Mouse (Mus musculus): ENCODE results near the gene Tppp.
"Not testable (repeated sequence)": the region's sequence is repeated elsewhere in the genome, so short reads cannot be mapped to it uniquely, and the experiment has no call there.

Gene Tppp

GRCm38 (mm10) chr13:74025151-74026081 is 16.2 kb downstream of the Tppp start:
- DNase-seq, result peak; percentile 35 to 67

DNA sequence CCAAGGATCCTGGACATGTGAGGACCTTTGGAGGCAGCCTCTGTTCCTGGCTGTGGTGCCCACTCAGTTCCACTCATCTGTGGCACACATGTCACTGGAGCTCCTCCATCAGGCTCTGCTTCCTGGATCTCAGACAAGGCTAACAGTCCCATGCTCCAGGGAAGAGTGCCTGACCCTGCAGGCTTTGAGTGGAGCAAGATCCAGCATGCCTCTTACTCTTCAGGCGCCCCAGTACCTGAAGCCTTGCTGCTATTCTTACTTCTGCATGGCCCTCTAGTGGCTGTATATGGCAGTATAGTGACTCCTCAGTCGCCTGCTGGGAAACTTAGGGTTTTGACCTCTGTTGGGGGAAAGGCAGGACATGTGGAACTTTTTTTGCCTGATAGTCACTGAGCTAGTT is 17.0 kb downstream of the Tppp start:
- peak; percentile 55 to 67 for DNase-seq

DNA sequence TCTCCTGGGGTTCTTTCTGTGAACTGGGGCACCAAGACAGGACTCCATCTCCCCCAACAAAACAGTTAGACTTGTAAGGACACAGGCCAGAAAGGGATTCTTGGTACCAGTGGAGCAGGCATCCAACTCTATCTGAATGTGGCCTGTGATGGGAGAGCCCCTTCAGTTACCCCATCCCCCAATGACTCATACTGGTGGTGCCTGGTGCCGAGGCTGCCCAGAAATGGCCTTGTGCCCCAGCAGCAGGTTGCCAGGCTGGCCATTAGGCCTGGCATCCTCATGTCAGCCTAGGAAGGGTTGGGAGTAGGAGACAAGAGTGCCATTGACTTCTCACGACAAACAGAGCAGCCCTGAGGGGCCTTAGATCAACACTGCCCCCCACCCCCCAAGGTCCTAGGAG is 18.9 kb downstream of the Tppp start:
- no peak for DNase-seq

DNA sequence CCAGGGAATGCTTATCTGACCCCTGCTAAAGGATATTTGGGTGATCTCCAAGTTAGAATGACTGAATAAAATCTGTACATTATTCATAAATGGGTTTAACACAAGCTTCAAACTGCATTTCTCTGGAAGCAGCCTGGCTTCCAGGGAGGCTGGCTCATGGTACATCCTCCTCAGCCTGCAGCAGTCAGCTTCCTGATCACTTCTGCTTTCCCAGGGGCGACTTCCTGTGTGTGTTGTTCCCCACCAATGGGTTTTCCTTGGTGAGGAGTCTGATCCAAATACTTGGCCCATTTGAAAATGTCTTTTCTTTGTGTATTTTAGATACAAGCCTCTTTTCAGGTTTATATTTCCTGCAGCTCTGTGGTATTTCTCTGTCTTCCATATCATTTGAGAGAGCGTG is 19.8 kb downstream of the Tppp start:
- DNase-seq, result no peak

- no peak for DNase-seq
Measured at GRCm38 (mm10) chr13:74030691-74031090, 21.5 kb downstream of the Tppp start.

- no peak for DNase-seq
Measured at GRCm38 (mm10) chr13:74031133-74031532, 21.9 kb downstream of the Tppp start.

- DNase-seq, result no peak
Measured at GRCm38 (mm10) chr13:74034756-74035155, 25.5 kb downstream of the Tppp start.

DNA sequence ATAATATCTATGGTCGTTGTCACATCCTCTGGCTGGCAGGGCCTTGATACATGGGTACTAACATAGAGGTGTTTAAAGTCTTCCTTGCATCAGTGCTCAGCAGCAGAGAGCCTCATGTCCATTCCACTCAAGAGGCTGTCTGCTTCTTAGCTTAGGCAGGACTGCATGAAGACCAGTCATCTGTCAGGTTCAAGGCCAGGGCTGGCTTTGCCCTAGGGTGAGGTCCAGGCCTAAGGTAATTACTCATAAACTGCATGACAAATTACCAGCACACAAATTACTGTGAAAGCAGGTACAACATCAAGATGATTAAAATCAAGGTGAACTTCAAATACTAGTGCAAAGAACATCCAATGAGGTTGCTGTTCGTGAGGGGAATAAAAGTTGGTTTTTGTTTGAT is 26.6 kb downstream of the Tppp start:
- DNase-seq, result no peak

DNA sequence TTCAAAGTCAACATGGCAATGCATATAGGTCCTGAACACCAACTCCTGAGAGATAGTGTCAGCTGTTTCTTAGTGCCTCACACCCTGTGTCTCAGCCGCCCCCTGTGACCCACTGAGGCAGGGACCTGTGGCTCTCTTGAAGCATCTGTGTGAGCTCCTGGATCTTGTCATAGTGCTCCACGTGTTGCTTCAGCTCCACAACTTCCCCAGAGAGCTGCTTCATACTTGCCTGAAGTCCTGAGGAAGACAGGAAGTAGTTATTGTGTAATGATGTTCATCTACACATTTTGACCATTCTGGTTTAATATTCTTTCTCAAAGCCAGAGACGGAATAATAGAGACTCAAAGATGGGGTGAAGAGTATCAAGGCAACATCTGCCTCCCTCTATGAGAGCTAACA is 30.7 kb downstream of the Tppp start:
- DNase-seq, result no peak

DNA sequence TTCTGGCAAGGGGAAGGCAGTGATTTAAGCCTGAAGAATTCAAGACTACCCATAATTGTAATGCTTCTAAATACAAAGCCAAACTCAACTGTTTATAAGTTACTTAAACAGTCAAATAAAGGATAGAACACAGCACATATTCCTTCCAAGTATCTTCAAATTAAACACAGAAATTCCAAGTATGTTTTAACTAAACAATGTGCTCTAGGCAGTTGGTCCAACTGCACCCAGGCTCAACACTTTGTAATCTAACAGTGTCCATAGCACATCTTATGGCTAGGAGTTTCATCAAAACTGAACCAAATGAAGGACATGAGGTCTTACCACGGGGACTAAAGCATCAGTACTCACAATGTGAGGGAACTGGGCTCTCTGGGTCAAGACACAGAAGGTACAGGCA is 47.0 kb downstream of the Tppp start:
- DNase-seq, result no peak

- no peak for DNase-seq
Measured at GRCm38 (mm10) chr13:74058081-74058480, 48.9 kb downstream of the Tppp start.

GRCm38 (mm10) chr13:74061613-74062377 is 52.6 kb downstream of the Tppp start, which contains the start of gene Cep72:
Gene Cep72 (minus strand): TSS chr13:74062299.
- DNase-seq, result peak; percentile 93 to 95

DNA sequence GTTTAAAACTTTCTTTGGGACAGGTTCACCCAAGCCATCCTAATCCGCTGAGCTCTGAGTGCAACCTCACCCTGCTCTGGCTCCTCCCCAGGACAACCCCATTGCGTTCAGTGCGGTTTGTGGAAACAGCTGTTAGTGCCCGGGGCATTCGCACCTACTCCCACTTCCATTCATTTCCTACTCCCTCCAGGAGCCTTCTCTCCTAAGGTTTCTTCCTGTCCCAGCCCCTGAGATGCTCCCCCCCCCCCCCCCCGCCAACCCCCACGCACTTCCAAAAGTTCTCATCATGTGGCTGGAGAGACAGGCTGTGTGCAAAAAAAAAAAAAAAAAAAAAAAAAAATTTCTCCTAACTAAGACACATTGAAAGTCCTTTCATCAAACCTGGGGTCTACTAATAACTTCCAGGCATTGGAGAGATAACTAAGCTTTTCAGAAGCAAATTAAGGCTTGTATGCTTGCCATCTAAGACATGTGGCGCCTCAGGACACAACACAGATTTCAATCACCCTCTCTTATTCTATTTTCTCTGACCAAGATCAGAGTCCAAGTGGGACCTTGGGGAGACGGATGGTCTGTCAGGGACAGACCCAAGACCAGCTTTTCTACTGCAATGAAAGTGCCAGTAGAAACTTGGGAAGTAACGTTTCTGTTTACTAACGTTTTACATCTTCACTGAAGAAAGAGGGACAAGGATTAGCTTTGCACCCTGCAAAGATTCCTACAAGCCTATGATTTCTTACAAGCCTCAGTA is 53.3 kb downstream of the Tppp start:
- no peak for DNase-seq

GRCm38 (mm10) chr13:74063340-74064050 is 54.3 kb downstream of the Tppp start:
- DNase-seq, result no peak

DNA sequence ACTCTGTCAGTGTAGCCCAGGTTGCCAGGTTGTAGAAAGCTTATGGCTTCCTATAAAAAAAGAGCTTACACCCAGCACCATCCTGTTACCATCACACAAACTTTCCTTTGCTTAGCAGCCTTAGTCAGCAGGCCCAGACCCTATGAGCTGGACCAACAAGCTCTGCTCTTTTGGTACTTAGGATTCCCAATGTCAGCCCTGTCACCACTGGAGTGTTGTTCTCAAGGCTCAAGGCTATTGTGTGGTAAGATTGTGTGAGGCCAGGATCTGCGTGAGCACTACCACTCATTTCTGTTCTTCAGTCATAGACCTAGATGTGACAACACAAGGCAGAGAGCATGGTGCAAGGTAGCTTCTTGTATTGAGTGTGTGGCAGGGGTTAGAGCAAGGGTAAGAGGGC is 57.4 kb downstream of the Tppp start:
- no peak for DNase-seq

- DNase-seq, result not testable (repeated sequence)
Measured at GRCm38 (mm10) chr13:74071244-74071643, 62.0 kb downstream of the Tppp start.

DNA sequence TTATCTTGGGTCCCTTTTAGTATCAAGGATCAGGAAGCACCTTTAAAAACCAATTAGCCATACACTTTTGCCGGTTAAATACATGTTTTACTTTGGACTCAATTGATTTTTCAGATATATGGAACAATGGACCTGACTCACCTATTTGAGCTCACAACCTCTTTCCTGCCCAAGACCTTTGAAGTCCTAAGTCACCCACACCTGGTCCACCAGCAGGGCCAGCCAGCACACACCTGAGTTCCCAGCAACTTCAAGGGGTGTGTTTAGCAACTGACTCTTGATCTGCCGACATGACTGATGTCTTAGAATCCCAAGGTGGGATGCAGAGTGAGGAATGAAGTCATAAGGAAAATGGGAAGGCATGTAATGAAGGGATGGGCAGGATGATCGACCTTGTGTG is 62.5 kb downstream of the Tppp start:
- no peak for DNase-seq

DNA sequence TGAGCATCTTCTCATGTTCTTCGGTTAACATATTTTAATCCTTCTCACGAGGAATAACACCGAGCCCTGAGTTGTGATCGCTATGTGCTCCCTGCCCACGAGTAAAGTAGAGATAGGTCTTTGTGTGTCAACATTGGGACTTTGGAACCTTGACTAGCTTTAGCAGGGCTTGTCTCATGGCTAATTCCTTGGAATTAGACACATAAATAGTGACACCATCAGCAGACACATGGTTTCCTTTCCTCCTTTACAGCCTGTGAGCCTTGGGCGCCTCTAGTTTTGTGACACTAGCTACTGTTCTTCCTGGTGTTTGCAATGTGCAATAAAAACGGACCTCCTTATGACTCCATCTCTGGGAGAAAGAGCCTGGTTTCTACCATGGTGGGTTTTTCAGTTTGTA is 64.2 kb downstream of the Tppp start:
- DNase-seq, result no peak
